33 mouse cellular contexts compared by ENCODE assay signal in genomic region chr5:149362626-149363025, GRCm38 (mm10).
"Had no signal": no experiment of that assay in that cellular context is flagged by ENCODE, and none has a peak within 500 bp of the region (broad histone marks: within the 10 kb centered on the region; RNA-seq: fewer than 3 reads in every experiment).

No protein-coding gene starts in this region.

- H3K4me3 ChIP-seq: heart, embryonic 12.5 days; heart, embryonic 13.5 days; heart, embryonic 15.5 days; hindbrain, embryonic 10.5 days; hindbrain, embryonic 12.5 days; hindbrain, embryonic 13.5 days; hindbrain, embryonic 15.5 days; intestine, embryonic 15.5 days; kidney, embryonic 15.5 days; layer of hippocampus, adult 2 months; left cerebral cortex, adult 2 months had no signal

- H3K9ac ChIP-seq: heart, embryonic 12.5 days; heart, embryonic 13.5 days; heart, embryonic 15.5 days; hindbrain, embryonic 12.5 days; hindbrain, embryonic 13.5 days; hindbrain, embryonic 14.5 days; hindbrain, embryonic 15.5 days; intestine, embryonic 15.5 days; kidney, embryonic 15.5 days had no signal

- DNase-seq: heart, postnatal 10 days; heart, postnatal 14 days; heart, postnatal 36 days; heart, postnatal 4 days; kidney, adult 11 months; kidney, adult 18-20 months; kidney, adult 2 months; kidney, adult 8-10 months; kidney, adult 9 months; kidney, postnatal 10 days; kidney, postnatal 14 days; kidney, postnatal 25 days; kidney, postnatal 36 days; kidney, postnatal 4 days; layer of hippocampus, adult 9-11 months; layer of hippocampus, postnatal 36 days had no signal

- H3K27ac ChIP-seq: heart, embryonic 13.5 days; heart, embryonic 15.5 days; hindbrain, embryonic 10.5 days; hindbrain, embryonic 12.5 days; hindbrain, embryonic 13.5 days; hindbrain, embryonic 14.5 days; hindbrain, embryonic 15.5 days; hindbrain, postnatal 0 days; intestine, embryonic 15.5 days; kidney, embryonic 15.5 days; kidney, postnatal 0 days; layer of hippocampus, adult 2 months; left cerebral cortex, adult 2 months had no signal

- H3K27me3 ChIP-seq: heart, embryonic 13.5 days; heart, embryonic 15.5 days; hindbrain, embryonic 12.5 days; hindbrain, embryonic 13.5 days; hindbrain, embryonic 15.5 days; intestine, embryonic 15.5 days; kidney, embryonic 15.5 days had no signal

- H3K4me2 ChIP-seq: heart, embryonic 12.5 days; heart, embryonic 13.5 days; heart, embryonic 15.5 days; hindbrain, embryonic 12.5 days; hindbrain, embryonic 13.5 days; hindbrain, embryonic 14.5 days; hindbrain, embryonic 15.5 days; intestine, embryonic 15.5 days; kidney, embryonic 15.5 days had no signal

- H3K4me1 ChIP-seq: heart, embryonic 15.5 days; hindbrain, embryonic 12.5 days; hindbrain, embryonic 13.5 days; hindbrain, embryonic 15.5 days; intestine, embryonic 15.5 days; kidney, embryonic 15.5 days had no signal

- H3K36me3 ChIP-seq: heart, embryonic 12.5 days; heart, embryonic 13.5 days; heart, embryonic 15.5 days; hindbrain, embryonic 10.5 days; hindbrain, embryonic 12.5 days; hindbrain, embryonic 13.5 days; hindbrain, embryonic 15.5 days; intestine, embryonic 15.5 days; kidney, embryonic 15.5 days had no signal

- ATAC-seq: hindbrain, postnatal 0 days; inflammation-experienced regulatory T-cells, adult 6 months; intestine, embryonic 15.5 days; intestine, embryonic 16.5 days; intestine, postnatal 0 days had no signal

- H3K9me3 ChIP-seq: heart, embryonic 15.5 days; hindbrain, embryonic 13.5 days; hindbrain, embryonic 15.5 days; intestine, embryonic 15.5 days; kidney, embryonic 15.5 days had no signal
